Mouse (Mus musculus): ENCODE measurements around the gene Tssk3.

Gene Tssk3

GRCm38 (mm10) chr4:129500607-129501566 lies 10.1 kb upstream of the Tssk3 start:
- 2% methylated on average over 48 of the region's 49 CpGs for WGBS

GRCm38 (mm10) chr4:129500017-129500416 lies 9.2 kb upstream of the Tssk3 start:
- 81% methylated on average over 8 of the region's 8 CpGs for WGBS

- 87% methylated on average over 3 of the region's 3 CpGs for WGBS
These were observed 8.1 kb upstream of the Tssk3 start for GRCm38 (mm10) chr4:129498941-129499340.

- 30% methylated on average over 6 of the region's 6 CpGs for WGBS
These were observed 5.8 kb upstream of the Tssk3 start for GRCm38 (mm10) chr4:129496631-129497030.

- 14% methylated on average over 16 of the region's 16 CpGs for WGBS
These were observed 5.1 kb upstream of the Tssk3 start for GRCm38 (mm10) chr4:129495672-129496562.

GRCm38 (mm10) chr4:129494681-129495080 lies 3.9 kb upstream of the Tssk3 start:
- 60% methylated on average over 7 of the region's 7 CpGs for WGBS

- WGBS, result 59% methylated on average over 1 of the region's 1 CpGs
These were observed 9.7 kb downstream of the Tssk3 start for GRCm38 (mm10) chr4:129481090-129481489.

- WGBS, result 96% methylated on average over 3 of the region's 3 CpGs
These were observed 11.0 kb downstream of the Tssk3 start for GRCm38 (mm10) chr4:129479863-129480262.

- 94% methylated on average over 11 of the region's 11 CpGs for WGBS
These were observed 14.8 kb downstream of the Tssk3 start for GRCm38 (mm10) chr4:129476047-129476446.

GRCm38 (mm10) chr4:129464286-129464815 lies 26.5 kb downstream of the Tssk3 start:
- 59% methylated on average over 4 of the region's 4 CpGs for WGBS

- 84% methylated on average over 24 of the region's 24 CpGs for WGBS
These were observed 27.4 kb downstream of the Tssk3 start for GRCm38 (mm10) chr4:129463097-129464059.

GRCm38 (mm10) chr4:129462118-129462517 lies 28.7 kb downstream of the Tssk3 start:
- WGBS, result 19% methylated on average over 3 of the region's 3 CpGs

GRCm38 (mm10) chr4:129461183-129461960 lies 29.4 kb downstream of the Tssk3 start, which contains the start of gene Bsdc1:
Gene Bsdc1 (plus strand): TSS chr4:129461581.
- under 1% methylated on average over 46 of the region's 46 CpGs for WGBS

GRCm38 (mm10) chr4:129460827-129461182 lies 30.0 kb downstream of the Tssk3 start:
- under 1% methylated on average over 4 of the region's 4 CpGs for WGBS

- WGBS, result 93% methylated on average over 3 of the region's 3 CpGs
These were observed 31.1 kb downstream of the Tssk3 start for GRCm38 (mm10) chr4:129459726-129460125.

GRCm38 (mm10) chr4:129457311-129457710 lies 33.5 kb downstream of the Tssk3 start:
- WGBS, result 75% methylated on average over 2 of the region's 2 CpGs

GRCm38 (mm10) chr4:129456126-129456525 lies 34.7 kb downstream of the Tssk3 start:
- 59% methylated on average over 5 of the region's 5 CpGs for WGBS

GRCm38 (mm10) chr4:129455265-129455664 lies 35.6 kb downstream of the Tssk3 start:
- under 1% methylated on average over 5 of the region's 5 CpGs for WGBS

- WGBS, result 82% methylated on average over 15 of the region's 15 CpGs
These were observed 39.2 kb downstream of the Tssk3 start for GRCm38 (mm10) chr4:129451471-129452169.

Data from cerebral cortex, adult 2 months (tissue).